Mouse (Mus musculus): ENCODE measurements at regions not wholly inside any gene's neighbourhood (a gene's known extent, or its start where the extent isn't known, plus 50 kb on each side); places are given as distances from the start of the nearest gene placed in this dataset.

DNA sequence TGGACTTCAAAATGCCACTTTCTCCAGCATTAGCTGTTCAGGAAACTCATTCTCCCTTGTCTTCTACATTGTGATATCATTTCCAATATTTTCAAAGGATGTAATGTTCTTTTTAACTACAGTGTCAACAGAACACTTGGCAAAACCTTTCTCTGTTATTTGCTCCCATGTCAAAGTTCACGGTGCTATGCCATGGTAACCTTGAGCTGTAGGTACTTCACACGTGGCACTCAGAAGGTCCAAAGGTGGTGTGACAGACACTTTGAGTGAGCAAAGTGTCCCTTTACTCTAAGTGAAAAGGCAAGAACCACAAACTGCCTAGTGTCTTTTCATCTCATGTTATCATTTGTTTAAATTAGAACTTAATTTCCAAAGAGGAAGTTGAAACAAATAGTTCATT is 53.3 kb upstream of the Tram2 start:
- no peak for DNase-seq

DNA sequence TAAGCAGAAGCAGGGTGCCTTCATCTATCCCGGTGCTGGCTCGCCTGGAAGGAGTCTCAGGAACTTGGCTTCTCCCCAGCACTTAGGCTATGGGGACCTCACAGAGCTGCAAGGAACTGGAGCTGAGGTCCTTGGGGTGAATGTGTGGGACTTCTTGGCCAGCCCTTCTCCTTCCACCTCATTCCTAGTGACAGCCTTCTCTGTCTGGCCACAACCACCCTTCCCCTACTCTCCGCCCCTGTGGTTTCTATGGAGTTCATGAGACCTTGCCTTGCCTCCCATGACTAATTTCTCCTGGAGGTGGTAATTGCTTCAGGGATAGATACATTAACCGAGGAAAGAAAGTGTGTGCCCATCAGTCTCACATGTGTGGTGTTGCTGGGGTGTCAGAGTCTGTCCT is 67.9 kb upstream of the Tram2 start:
- no peak for DNase-seq

DNA sequence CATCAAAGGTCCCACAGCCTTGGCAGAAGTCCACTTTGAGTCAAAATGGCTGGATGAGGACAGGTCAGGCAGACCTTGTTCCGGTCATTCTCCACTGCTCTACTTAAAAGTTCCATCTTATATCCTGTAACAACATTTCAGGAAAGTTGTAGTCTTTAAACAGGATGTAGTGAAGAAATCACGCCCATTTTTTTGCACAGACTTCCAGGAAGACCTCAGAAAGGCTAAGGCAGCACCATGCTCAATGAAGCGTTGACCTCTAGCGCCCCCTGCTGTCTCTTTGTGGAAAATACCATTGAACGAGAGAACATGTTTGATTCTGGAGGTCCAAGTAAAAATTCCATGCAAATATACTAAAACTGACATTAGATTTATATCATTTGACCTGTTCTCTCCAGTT is 56.6 kb upstream of the Tmem14a start:
- peak; percentile 71 for DNase-seq

DNA sequence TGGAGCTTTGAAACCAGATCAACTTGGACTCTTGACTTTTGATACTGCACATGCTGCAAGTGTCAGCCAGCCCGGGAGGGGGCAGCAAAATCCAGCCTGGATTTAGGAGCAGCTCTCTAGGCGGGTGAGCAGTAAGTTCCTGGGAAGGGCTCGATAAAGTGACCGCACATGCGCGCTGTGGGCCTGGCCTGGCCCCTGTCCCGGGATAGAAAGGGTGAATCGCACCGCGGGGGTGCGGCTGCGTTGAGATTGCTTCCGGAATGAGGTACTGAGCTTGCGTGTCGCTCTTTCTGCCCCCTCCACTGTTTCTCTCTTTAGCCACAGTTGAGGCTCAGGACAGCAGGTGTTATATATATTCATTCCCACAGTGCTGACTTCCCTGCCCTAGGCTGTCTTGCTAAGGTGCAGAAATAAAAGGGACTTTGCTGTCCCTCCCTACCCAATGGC is 52.1 kb upstream of the Tmem14a start:
- peak; percentile 87 for DNase-seq

DNA sequence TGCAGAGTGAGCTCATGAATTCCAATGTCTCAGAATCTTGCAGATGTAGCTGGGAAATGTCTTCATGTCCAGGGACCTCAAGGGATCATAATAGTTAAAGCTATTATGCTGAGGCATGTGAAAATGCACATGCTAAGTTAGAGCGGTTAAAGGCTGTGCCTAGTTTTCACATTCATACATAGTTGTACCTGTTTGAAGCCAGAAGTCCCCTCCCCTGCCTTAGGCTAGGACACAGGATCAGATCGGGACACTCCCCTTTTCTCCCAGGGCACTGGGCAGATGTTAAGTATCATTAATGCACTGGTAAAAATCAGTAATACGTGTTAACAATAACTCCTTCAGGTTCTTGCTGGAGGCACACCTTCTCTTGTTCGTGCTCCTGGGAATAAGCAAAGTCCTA is 51.6 kb upstream of the Tmem14a start:
- DNase-seq = no peak

All from kidney, adult 18-20 months (tissue).